Mouse (Mus musculus) kidney, postnatal 25 days (tissue): ENCODE measurements around the gene Bak1.
"Not testable (repeated sequence)": the region's sequence is repeated elsewhere in the genome, so short reads cannot be mapped to it uniquely, and the experiment has no call there.

Experiments
- DNase-seq, 2 experiments: peaks; one replicate each; pipeline ENCODE4 v3.0.0; 2021; ENCODE audit warnings: mixed read lengths in 2 of 2

The Bak1 gene

DNA sequence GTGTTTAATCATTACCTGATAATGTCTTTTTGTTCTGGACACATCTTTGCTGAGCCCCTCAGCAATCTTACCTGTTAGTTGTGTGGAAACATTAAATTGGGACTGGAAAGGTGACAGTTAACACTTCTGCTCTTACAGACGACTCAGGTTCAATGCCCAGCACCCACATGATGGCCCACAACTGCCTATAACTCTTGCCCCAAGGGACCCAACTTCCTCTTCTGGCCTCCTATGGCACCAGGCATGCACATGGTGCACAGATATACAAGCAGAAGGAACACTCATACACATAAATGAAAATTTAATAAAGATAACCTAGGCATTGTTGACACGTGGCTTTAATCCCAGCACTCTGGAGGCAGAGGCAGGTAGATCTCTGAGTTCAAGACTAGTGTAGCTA, 49.4 kb downstream of the Bak1 start:
- no peak for DNase-seq

DNA sequence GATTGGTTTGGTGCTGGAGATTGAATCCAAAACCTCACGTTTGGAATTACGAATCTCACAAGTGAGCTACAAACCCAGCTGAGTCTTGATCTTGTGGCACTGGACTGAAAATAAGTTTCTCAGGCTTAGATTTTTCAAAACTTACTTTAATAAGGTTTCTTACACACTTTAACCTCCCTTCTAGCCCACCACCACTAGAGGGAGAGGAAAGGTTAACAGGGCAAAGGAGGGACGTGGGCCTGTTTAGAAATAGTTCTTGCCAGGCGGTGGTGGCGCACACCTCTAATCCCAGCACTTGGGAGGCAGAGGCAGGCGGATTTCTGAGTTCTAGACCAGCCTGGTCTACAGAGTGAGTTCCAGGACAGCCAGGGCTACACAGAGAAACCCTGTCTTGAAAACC, 51.5 kb downstream of the Bak1 start:
- not testable (repeated sequence) for DNase-seq

DNA sequence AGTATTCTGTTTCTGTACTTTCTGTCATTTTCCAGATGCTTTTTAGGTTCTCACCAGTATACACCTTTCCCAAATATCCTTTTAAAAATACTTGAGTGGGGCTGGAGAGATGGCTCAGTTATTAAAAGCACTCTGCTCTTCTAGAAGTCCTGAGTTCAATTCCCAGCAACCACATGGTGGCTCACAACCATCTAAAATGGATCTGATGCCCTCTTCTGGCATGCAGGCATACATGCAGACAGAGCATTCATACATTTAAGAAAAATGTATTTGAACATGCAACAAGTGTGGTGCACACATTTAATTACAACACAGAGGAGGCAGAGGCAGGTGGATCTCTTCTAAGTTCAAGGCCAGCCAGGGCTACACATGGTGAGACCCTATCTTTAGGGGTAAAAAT, 53.4 kb downstream of the Bak1 start:
- no peak for DNase-seq

DNA sequence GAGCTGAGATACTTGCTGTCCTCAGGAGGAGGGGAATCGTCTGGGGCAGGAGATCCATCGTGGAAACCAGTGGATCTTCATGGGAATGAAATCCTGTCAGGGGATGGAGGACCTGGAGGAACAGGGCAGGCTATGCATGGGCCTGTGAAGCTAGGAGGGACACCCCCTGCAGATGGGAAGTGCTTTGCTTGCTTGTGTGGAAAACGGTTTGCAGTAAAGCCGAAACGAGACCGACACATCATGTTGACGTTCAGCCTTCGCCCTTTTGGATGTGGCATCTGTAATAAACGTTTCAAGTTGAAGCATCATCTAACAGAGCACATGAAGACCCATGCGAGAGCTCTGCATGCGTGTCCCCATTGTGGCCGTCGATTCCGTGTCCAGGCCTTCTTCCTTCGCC, 54.3 kb downstream of the Bak1 start:
- no peak for DNase-seq

DNA sequence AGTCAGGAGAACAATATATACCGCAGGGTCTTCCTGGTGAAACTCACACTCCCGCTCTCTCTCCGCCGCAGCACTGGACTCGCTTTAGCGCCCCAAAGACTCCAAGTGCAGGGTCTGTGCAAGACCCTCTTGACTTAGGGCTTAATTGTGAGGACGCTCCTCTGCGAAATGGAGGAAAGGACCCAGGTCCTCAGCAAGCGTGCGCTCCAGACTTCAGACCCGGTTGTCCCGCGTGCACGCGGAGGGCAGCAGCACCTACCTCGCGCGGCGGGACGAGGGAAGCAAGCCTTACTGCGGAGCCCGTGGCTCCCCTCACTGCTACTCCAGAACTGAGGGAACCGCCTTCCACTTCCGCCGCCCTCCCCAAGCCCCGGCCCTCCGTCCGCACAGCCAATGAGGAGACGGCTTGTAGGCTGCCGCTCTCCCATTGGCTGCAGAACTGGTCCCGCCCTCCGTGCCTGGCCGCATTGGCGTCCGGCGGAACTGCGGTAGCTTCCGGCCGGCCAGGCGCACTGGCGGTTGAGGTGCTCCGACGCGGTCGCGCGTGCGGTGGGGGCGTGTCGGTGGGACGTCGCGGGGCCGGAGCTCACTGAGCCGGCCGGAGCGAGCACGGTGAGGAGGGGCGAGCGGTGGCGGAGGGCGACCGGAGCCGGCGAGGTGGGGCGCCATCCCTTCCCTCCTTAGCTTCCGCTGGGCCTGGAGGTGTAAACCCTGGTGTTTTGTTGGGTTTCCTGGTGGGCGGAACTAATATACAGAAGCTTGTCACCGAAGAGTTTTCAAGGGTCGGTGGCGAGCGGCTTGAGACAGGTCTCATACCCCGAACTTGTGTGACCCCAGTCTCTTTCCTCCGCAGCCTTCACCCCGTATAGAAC, 55.9 kb downstream of the Bak1 start, which contains the start of gene Zbtb9:
TSS of gene Zbtb9 (plus strand) at position 465 of the 872 bp plus-strand sequence.
- DNase-seq: peak; percentile 96 to 99

DNA sequence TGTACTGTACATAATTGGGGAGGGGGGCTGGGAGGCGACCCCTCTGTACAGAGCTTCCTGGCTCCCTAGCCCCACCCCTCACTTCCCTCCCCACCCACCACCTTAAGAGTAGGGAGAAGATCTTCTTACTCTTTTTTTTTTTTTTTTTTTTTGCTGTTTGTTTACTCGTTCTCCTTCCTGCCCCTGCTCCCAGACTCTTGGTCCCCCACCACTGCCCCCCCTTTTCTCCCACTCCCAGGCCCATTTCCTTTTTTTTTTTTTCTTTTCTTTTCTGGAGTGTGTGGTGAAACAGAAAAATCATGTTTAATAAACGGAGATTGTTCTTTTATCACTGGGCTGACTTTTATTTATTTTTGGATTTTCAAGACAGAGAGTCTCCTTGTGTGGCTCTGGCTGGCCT, 56.7 kb downstream of the Bak1 start:
- no peak for DNase-seq

DNA sequence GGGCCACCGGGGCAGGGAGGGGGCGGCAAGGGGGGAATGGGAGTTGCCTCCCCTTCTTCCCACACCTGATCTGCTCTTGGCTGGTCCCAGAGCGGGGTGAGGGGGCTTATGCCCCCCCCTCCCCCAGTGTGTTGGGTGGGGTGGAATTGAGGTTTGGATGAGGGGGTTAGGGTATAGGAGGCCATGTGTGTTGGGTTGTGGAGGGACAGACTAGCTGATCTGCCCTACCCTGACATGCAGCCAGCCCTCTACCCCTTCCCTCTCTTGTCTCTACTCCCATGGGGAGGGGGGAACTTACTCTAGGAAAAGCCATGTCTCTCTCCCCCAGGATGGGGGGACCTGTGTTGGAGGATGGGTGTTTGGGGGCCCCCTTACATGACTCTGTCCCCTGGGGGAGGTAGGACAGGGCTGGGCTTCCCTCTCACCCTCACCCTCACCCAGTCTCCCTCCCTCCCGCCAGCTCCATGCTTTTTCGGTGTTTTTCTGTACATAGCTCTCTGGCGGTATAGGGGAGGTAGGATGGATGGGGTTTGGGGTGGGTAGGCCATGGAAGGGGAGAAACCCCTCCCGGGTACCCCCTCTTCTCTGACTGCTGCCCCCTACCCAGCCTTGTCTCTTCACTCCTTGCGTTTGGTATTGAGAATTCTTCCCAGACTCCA, 57.4 kb downstream of the Bak1 start:
- no peak for DNase-seq

DNA sequence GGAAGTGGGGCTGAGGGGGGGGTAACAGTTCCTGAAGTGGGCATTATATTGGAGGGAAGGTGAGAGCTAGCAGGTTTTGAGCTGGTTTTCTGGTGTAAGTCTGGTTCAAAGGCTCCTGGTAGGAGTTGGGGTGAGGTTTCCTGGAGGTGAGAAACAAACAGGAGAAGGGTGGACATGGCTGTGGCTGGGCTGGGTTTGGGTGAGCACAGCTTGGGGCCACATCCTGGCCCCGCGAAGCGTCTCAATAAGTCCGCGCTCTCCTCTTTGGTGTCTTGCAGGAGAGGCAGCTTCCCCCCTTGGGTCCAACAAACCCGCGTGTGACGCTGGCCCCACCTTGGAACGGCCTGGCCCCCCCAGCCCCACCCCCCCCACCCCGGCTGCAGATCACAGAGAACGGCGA, 58.6 kb downstream of the Bak1 start:
- no peak for DNase-seq
